Mouse (Mus musculus) left cerebral cortex, postnatal 10 days (tissue): ENCODE data around the gene Fam214b. TPM values are rescaled to one million over a fixed set of nuclear protein-coding genes. Genes with fewer than 3 reads are reported as not detected.

Experiments
- DNase-seq, 2 experiments: peaks; one replicate each; pipeline ENCODE4 v3.0.0; 2021 to 2022; ENCODE audit warnings: low spot score in 2 of 2, mixed read lengths in 1 of 2; ENCODE audit errors: extremely low spot score in 1 of 2
- intact Hi-C: fragments of 180-260 bp; cut with DNase I; formaldehyde crosslinking; loops from one replicate; pipeline ENCODE4 v1.15.1; 2025
- total RNA-seq, 2 experiments: library from RNA; stranded (reverse); gene quantifications; 2 replicates each; pipeline ENCODE4 v1.2.3; 2021

Gene Fam214b
- total RNA-seq, result 10 to 100 TPM; 38.1 to 39.5 TPM

DNA sequence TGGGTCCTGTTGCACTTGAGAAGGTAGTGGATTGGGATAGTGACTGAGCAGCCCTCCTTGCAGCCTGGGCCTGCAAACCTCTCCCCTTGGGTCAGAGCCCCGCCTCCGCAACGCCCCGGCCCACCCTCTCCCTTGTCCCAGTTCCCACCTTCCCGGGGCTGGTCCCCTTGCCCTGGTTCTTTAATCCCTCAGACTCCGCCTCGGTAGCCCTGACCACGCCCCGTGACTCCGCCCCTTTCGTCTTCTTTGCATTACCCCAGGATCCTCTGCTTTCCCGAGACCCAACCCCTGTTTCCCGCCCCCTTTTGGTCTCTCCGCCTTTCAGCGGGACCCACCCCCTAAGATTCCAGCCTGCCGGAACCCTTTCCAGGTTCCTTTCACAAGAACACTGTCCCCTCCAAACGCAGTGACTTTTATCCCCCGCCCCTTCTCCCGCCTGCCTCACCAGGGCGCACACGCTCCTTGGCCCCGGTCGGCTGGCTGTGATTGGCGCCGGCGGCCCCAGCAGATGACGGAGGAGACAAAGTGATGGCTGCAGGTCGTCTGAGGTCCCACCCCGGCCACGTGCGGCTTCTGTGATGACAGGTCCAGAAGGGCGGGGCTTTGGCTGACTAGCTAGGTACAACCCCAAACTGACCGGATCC lies at the start of gene Fam214b:
Fam214b (minus strand) TSS at position 562 of the 644 bp plus-strand sequence.
- DNase-seq, result peak; percentile 93 to 99
- intact Hi-C loops, result loop anchor here (5.0 kb wide), 3 partner anchors 72 to 377 kb away; no protein-coding TSS in a partner anchor

DNA sequence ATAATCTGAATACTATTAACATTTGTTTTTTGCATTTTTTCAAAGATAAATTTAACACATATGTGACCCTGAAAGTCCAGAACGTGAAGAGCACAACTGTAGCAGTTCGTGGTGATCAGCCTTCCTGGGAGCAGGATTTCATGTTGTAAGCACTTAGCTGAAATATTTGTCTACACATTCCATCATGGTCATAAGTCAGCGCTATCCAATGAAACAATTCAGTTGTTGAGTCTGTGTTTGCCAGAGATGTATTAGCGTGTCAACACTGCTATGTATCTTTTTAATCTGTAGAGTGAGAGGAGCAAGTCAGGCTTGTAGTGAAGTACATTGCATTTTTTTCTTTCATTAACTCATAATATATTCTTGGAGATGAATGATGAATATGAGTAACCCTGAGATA lies 45.2 kb upstream of the Fam214b start:
- intact Hi-C loops, result no loop called here

DNA sequence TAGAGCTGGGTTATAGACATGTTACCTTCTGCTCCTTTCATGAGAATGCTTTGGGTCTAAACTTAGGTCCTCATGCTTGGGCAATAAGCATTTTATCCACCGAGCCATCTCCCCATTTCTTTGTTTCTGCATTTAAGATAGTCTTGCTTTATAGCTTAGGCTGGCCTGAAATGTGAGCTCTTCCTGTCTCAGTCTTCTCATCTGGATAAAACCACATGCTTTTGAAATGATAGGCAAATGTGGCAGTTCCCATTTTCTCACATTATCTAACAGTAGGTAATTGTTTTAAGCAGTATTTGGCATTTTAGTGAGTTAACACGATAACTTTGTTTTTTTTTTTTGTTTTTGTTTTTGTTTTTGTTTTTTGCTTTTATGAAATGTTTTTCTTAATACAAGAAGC lies 43.9 kb upstream of the Fam214b start:
- intact Hi-C loops, result no loop called here
- DNase-seq, result no peak

More for the DNA sequence above, 45.2 kb upstream of the Fam214b start:
- DNase-seq, result no peak

DNA sequence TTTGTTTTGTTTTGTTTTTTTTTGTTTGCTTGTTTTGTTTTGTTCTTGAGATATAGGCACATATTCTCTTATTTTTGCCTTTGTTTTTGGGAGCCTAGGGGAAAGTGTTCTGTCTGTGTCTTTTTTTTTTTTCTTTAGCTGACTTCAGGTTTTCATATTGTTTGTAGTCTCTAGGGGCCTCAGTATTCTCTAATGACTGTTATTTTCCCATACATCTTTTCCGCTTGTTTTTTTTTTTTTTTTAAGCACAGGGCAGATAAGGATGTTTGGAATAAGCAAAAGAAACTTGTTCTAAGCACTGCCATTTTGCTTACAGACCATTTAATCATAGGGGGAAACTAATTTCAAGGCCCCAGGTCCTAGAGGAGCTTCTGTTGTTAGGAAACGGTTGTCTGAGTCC lies 36.4 kb upstream of the Fam214b start:
- intact Hi-C loops, result no loop called here
- no peak for DNase-seq

DNA sequence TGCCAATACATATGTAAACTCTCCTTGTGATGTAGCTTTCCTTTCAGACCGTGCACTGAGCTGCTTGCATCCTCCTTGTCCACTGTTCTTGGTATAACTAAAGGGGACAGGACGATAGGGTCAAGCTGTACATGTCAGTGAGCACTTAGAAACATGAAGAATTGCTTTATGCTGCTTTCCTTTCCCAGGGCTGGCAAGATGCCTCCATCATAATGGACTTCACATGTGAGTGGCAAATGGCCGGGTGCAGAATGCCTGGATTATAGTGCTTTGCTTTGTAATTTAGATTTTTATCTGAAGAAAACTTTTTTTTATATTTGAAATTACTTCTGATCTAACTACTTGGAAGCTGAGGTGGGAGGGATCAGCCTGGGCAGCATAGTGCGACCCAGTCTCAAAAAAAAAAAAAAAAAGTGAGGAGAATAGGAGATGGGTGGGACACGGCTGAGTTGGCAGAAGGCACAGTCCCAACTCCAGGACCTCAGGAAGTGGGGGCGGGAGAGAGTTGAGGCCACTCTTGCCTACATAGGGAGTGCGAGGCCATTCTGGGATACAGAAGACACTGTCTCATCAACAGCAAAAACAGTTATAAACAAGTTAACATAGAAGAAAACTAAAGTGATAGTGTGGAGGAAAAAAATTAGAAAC lies 32.2 kb upstream of the Fam214b start:
- intact Hi-C loops, result no loop called here
- DNase-seq, result no peak

DNA sequence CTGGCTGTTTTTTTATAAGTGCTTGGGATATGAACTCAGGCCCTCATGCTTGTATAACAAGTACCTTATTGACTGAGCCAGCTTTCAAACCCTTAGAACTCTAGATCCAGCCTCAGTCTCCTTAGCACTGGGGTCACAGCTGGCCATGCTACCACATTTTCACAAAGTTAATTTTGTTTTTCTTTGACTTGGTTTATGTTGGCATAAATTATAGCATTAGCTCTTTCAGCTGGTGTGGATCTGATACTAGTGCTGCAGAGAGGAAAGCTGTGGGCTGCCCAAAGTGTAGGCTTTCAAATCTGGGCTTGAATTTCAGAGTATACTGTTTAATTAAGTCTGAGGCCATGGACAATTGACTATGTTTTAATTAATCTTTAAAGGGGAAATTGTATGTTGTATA lies 28.9 kb upstream of the Fam214b start:
- intact Hi-C loops, result no loop called here
- DNase-seq, result no peak

DNA sequence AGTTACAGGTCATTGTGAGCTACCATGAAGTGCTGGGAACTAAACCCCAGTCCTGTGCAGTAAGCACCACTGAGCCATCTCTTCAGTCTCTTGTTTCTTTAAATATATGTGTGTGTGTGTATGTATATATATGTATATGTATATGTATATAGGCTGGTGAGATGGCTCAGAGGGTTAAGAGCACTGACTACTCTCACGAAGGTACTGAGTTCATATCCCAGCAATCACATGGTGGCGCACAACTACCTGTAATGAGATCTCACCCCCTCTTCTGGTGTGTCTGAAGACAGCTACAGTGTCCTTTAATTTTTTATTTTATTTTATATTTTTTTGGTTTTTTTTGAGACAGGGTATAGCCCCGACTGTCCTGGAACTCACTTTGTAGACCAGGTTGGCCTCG lies 19.5 kb upstream of the Fam214b start:
- DNase-seq, result no peak
- intact Hi-C loops, result no loop called here

DNA sequence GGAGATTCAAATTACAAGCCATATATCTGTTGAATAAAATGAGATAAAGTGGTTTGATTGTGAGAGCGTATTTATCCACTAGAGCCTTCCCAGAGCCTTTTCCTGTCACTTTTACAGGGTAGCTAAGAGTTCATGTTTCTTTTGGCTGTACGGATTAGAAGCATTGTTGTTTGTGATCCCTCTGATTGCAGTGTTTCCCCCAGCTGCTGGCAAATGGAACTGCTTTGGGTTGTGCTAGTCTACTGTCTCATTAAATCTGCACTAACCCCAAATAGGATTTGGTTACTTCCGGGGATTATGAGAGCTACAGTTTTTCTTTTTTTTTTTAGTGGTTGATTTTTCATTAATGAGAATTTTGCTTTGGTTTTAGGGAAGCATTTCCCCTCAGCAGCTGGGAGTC lies 14.3 kb upstream of the Fam214b start:
- intact Hi-C loops, result no loop called here
- DNase-seq, result no peak

DNA sequence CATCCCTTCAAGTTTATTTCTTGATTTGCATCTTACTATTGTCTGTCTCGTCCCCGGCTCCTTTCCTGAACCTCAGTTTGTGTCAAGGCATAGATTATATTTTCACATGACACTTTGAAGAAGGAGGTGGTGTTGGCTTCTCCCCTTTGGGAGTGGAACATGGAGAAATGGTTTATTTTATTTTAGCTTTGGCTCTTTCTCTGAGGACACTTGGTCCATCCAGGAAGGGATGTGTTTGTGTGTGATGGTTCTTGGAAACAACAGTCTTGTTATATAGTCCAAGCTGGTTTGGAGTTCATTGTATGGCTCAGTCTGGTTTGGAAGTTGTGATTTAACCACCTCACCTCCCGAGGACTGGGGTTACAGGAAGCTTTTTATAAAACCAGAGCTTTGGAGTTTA lies 13.7 kb upstream of the Fam214b start:
- no peak for DNase-seq
- intact Hi-C loops, result loop anchor here (5.0 kb wide), 2 partner anchors 53 to 183 kb away; no protein-coding TSS in a partner anchor

DNA sequence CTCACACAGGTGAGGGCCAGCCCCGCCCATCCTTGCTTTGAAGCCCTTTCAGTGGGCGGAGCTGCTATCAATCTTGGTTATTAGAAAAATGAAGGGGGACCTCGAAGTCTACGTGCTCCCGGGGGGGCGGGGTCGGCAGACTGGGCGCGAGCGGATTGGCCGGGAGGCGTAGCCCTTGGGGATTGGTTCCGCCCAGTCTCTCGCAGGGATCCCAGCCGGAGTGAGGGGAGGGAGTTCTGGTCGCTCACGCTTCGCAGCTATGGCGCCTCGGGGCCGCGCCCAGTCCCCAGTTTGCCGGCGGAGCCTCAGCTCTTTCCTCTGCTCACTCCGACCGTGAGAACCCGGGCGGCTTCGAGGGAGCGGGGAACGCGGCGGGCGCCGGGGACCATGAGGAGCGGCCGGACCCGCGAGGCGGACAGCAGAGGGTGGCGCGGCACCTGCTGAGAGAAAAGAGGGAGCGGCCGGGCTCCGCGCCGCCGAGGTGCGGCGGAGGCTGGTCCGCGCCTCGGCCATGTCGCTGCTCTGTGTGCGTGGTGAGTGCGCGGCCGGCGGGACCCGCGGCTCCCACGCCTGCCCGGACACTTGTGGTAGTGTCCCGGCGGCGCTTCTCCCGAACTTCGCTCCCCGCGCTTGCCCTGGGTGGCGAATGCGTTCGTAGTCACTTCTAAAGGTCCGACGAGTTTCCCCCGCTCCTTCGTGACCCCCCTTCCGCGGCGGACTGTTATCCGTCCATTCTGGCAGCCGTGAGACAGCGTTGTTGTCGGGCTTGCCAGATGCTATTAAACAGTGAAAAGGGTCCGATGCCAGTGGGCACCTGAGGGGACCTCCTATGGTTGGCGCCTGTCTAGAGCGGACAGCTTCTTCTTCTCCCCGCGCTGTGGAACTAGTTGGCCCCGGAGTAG lies 13.0 kb upstream of the Fam214b start, which contains the start of gene Unc13b:
Unc13b (plus strand) TSS at position 201 of the 902 bp plus-strand sequence.
- intact Hi-C loops, result loop anchor here (5.0 kb wide), 2 partner anchors 53 to 183 kb away; no protein-coding TSS in a partner anchor

DNA sequence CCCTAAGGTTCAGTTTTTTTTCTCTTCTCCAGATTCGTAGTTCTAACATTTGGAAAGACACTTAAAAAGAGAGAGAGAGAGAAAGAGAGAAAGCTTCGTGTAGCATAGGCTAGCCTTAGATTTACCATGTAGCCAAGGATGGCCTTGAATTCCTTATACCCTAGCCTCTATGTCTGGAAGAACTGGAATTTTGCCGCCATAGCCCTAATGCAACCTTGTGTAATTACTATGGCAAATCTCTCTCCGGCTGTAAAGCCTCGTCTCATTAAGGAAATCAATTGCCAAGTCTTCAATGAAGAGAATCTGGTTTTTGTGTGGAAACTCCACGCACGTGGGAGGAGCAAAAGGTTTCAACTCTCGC lies 12.4 kb upstream of the Fam214b start:
- no peak for DNase-seq
- intact Hi-C loops, result loop anchor here (5.0 kb wide), 2 partner anchors 54 to 184 kb away; no protein-coding TSS in a partner anchor

More for the DNA sequence above, 13.0 kb upstream of the Fam214b start, which contains the start of gene Unc13b:
- peak; percentile 90 to 97 for DNase-seq

DNA sequence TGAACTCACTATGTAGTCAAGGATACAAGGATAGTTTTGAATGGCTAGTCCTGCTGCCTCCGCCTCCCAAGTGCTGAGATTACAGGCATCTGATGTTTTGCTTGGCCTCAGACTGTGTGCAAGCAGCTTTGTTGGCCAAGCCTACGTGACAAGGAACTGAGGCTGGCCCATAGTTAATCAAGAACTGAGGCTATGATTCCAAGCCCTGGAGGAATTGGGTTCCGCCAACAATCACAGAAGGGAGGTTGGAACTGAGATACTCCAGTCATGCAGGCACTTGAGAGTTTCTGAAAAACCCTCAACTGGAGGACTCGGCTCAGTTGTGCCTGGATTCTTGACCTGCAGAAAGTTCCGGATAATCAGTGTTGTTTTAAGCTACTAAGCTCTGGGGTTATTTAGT lies 11.6 kb upstream of the Fam214b start:
- intact Hi-C loops, result loop anchor here (5.0 kb wide), 2 partner anchors 55 to 185 kb away; no protein-coding TSS in a partner anchor
- no peak for DNase-seq

DNA sequence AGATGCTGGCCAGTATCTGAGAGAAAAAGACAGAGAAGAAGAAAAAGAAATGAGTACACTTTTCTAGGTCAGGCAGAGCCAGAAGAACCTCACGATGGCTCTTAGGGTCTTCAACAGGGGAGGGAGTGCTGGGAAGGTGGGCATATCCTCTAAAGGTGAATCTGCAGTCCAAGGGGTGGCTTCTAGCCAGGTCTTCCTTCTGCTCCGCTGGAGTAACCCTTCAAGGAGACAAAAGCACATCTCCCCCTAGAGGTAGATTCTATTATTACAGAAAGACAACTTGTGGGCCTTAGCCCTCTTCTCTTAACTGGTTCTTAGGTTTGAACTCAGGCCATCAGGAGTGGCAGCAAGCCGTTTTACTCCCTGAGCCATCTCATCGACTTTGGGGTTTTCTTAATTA lies 6.6 kb upstream of the Fam214b start:
- intact Hi-C loops, result no loop called here
- DNase-seq, result peak in 1 of 2 experiments; percentile 53

DNA sequence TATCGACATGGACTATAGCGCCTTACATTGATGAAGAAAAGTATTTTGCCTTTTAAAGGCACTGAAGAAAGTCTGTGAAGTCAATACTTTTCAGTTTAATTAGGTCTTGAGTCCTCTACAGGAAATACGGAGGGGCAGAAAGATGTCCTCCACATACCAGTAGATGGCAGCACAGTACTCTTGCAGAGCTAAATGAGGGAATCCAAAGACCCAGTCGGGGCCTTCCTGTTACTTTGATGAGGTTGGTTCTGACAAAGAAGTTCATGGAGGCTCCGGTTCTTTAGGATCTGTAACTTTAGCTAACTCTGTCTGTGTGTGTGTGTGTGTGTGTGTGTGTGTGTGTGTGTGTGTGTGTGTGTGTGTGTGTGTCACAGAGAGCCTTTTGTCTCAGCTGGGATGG lies 1.2 kb upstream of the Fam214b start:
- DNase-seq, result peak; percentile 83 to 88
- intact Hi-C loops, result loop anchor here (5.0 kb wide), 3 partner anchors 70 to 375 kb away; no protein-coding TSS in a partner anchor

DNA sequence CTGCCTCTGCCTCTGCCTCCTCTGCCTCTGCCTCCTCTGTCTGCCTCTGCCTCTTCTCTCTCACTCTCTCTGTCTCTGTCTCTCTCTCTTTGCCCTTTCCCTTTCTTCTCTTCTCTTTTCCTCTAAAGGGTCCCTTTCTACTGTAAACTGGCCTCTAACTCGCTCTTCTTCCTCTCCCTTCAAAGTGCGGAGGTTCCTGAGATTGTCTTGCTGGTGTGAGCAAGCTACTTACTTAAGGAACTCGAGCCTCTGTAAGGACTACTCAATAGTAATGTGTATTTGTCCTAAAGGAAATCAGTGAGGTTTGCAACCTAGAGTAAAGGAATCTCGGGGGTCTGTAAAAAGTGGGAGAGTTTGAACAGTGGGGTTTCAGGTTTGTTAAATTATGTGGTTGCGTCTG lies 587 bp upstream of the Fam214b start:
- DNase-seq, result no peak

DNA sequence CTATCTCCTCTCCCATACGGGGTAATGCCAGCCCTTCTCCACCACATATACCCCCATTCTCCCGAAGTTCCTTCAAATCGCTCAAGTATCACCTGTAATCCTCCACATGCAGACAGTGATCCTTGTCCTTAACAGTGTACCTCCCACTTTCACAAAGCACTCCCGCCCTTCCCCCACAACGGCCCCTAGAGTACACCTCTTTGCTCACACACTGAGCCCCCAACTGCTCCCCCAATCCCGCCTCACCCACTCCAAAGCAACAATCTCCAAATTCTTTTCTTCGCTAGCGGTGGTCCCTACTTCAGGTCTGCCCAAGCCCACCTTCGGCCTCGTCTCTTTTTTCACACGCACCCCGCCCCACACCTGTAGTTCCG lies 748 bp downstream of the Fam214b start:
- intact Hi-C loops, result loop anchor here (5.0 kb wide), 3 partner anchors 72 to 377 kb away; no protein-coding TSS in a partner anchor

More for the DNA sequence above, 587 bp upstream of the Fam214b start:
- intact Hi-C loops, result loop anchor here (5.0 kb wide), 3 partner anchors 71 to 376 kb away; no protein-coding TSS in a partner anchor

DNA sequence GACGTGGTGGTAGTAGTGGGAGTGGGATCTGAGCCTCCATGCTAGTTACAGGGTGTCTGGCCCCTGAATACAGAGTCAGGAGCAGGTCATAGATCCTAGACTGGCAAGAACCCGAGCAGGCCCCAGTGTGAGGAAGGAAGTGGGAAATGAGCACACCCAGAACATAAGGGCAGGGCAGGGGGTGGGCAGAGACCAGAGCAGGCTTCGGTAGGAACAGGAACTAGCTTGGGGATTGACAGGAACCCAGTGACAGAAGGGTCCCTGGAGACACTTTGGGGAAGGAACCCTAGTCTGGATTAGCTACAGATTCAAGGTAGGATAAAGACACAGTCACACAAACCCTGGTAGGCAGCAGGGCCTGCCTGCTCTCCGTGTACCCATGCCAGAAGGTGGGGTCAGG lies 1.3 kb downstream of the Fam214b start:
- intact Hi-C loops, result loop anchor here (5.0 kb wide), 3 partner anchors 73 to 378 kb away; no protein-coding TSS in a partner anchor
- peak in 1 of 2 experiments; percentile 64 for DNase-seq

More for the DNA sequence above, 748 bp downstream of the Fam214b start:
- peak in 1 of 2 experiments; percentile 65 for DNase-seq

DNA sequence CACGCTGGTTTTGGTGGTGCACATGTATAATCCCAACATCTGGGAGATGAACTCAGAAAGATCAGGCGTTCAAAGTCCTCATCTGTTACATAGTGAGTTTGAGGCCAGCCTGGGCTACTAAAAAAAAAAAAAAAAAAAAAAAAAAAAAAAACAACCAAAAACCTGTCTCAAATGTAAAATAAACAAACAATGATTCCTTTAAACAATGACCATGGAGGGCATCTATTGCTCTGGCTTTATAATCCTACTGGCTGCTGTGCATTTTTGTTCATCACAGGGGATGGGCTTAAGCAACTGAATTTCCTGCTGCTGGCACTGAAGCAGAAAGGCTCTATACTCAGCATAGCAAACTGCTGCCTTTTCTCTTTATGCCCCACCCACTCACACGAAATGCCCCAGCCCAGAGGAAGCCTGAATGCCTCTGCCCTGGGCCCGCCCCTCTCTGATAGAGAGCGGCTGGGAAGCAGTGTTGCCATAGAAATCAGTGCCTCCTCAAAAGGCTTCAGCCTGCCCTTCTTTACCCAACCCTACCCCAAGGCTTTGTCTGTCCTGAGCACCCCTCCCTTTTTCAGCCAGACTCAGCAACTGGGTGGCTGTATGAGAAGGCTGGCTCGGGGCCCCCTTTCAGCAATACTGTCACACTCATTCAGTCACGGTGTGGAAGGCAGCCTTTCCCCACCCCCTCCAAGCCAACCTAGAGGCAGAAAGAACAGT lies 2.2 kb downstream of the Fam214b start:
- peak; percentile 60 to 89 for DNase-seq

More for the DNA sequence above, 2.2 kb downstream of the Fam214b start:
- intact Hi-C loops, result no loop called here
